Mouse (Mus musculus) E14TG2a.4 (cell line): ENCODE results near the gene Hoxd3.

ENCODE experiments used
- CTCF ChIP-seq: conservative IDR thresholded peaks from 2 replicates; pipeline ENCODE4 v1.5.1; 2014; ENCODE audit warnings: low read length
- POU5F1 ChIP-seq: IDR thresholded peaks from 2 replicates; pipeline ENCODE4 v1.6.1; 2014; ENCODE audit warnings: low read length, borderline replicate concordance

GRCm38 (mm10) chr2:74669230-74669578 is 42.5 kb upstream of the Hoxd3 start:
- TF ChIP-seq CTCF, result no peak
- TF ChIP-seq POU5F1, result no peak
